Mouse (Mus musculus) neural tube, embryonic 10.5 days (tissue): Measurements from ENCODE around the gene Slc41a1.
"Not testable (repeated sequence)": the region's sequence is repeated elsewhere in the genome, so short reads cannot be mapped to it uniquely, and the experiment has no call there.

ENCODE experiments used
- DNase-seq: peaks from one replicate; pipeline ENCODE4 v3.0.0-alpha.2; 2017; ENCODE audit warnings: low spot score; ENCODE audit errors: extremely low spot score

The Slc41a1 gene

DNA sequence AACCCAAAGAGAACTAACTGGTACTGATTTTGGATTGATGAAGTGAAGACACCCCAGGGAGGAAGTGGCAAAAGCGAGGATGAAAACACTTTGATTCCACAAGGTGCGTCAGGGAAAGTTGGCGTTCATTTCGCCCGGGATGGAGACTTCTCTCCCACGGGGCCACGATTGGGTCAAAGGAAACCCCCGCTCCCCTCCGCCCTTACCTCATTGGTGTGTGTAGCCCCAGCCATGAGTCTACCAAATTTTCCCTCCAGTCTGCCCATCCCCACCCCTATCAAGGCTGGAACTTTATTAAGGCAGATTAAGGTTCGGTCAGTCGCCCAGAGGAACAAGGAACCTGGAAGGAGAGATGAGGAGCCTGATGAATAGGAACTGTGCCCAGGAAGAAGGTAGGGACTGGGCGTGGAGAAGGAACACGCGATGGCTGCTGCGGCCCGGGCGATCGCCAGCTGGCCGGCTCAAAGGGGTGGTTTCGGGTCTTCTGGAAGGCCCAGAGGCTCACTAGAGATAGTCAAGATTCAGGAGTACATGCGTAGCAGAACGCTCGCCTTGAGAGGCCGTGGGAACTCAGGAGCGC is at the start of gene Slc41a1:
Gene Slc41a1, plus strand, starts transcription at position 287 of the 580 bp plus-strand sequence.
- DNase-seq: no peak

DNA sequence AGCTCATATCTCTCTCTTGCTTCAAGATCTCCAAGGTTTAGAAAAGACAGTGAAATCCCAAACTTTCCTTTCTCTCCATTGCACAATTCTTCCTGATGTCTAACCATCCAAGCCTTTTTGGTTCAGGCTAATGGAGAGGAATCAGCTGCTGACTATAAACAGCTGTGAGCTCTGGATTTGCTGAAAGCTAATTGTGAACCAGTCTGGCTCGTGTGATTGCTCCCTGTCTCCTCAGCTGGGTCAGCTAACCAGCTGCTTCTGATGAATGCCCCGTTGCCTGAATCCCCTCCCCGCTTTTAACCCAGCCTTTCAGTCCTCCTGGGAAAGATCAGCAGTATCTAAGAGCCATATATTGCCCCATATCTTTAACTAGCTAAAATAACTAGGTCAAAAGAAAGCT is 32.7 kb upstream of the Slc41a1 start:
- DNase-seq: no peak

DNA sequence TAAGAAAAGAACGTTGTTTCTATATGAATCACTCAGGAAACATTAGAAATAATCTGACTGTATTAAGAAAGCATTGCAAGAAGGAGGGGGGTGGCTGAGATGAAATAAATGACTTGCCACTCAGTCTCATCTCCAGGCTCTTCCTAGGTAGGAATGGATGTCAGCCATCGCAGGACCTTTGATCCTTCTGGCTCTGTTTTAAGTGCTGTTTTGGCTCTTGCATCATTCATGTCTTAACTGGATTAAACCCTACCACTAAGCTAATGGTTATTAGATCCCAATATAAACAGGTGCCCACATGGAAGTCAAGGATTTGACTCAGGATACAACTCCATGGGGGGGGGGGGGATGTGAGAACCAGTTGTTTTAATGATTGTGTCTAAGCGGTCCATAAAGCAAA is 32.1 kb upstream of the Slc41a1 start:
- DNase-seq: no peak

- peak; percentile 56 for DNase-seq
Observed at GRCm38 (mm10) chr1:131797202-131797909, 29.9 kb upstream of the Slc41a1 start, which contains the start of gene Pm20d1. Pm20d1 (plus strand) TSS chr1:131797381.

DNA sequence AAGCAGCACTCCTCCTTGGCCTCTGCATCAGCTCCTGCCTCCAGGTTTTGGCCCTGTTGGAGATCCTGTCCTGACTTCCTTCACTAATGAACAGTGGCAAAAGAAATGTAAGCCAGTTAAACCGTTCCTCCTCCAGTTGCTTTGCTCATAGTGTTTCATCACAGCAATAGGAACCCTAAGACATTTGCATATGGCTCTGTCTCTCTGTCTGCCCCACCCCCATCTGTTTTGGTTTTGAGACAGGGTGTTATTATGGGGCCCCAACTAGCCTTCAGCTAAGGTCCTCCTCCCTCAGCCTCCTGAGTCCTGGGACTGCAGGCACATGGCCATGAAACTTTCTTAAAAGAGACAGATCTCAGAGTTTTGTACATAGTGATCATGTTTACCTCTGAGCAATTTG is 27.3 kb upstream of the Slc41a1 start:
- DNase-seq: no peak

DNA sequence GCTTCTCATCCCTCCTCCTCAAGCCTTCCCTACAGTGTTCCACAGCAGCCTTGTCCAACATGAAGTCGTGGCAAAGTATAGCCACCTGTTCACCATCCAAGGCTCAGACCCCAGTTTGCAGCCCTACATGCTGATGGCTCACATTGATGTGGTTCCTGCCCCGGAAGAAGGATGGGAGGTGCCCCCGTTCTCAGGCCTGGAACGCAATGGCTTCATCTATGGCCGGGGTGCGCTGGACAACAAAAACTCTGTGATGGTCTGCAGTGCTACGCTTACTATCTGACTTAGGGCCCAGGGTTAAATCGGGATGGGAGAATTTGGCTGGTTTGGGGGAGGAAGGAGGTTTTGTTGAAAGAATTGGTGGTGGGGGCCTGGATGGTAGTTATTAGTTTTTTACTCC is 26.2 kb upstream of the Slc41a1 start:
- no peak for DNase-seq

DNA sequence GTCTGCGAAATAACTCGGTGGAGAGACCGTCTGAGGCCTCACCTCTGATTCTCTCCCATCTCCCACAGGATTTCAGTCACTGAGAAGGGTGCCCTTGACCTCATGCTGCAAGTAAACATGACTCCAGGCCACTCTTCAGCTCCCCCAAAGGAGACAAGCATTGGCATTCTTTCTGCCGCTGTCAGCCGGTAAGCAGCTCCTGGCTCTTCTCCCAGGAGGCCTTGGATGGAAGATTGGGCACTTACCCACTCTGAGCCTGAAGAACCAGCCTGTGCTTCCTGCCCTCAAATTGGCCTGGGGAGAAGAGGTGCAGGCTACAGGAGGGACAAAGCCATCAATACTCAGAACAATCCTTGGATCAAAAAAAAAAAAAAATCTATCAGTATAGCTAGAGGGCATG is 24.6 kb upstream of the Slc41a1 start:
- no peak for DNase-seq

GRCm38 (mm10) chr1:131804166-131804565 is 23.1 kb upstream of the Slc41a1 start:
- DNase-seq: no peak

DNA sequence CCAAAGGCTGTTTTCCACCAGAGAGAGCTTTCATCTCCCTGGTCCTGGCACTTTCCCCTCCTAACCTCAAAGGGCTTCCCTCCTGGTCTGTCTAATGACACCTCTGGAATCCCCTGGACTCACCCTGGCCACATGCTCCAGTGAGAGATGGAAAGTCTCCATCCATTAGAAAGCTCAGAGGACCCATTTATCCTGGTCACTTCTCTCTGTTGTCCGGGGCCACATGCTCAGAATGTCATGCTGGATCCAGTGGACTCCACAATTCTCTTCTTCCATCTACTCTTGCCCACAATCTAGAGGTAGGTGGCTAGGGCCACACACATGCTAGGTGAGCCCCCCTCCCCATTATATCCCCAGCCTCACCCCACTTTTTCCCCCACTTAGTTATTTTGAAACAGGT is 18.3 kb upstream of the Slc41a1 start:
- no peak for DNase-seq

- DNase-seq: no peak
Observed at GRCm38 (mm10) chr1:131809651-131810050, 17.6 kb upstream of the Slc41a1 start.

GRCm38 (mm10) chr1:131811393-131811792 is 15.9 kb upstream of the Slc41a1 start:
- no peak for DNase-seq

GRCm38 (mm10) chr1:131812006-131812405 is 15.3 kb upstream of the Slc41a1 start:
- DNase-seq: peak; percentile 21

GRCm38 (mm10) chr1:131812631-131813295 is 14.5 kb upstream of the Slc41a1 start:
- no peak for DNase-seq

DNA sequence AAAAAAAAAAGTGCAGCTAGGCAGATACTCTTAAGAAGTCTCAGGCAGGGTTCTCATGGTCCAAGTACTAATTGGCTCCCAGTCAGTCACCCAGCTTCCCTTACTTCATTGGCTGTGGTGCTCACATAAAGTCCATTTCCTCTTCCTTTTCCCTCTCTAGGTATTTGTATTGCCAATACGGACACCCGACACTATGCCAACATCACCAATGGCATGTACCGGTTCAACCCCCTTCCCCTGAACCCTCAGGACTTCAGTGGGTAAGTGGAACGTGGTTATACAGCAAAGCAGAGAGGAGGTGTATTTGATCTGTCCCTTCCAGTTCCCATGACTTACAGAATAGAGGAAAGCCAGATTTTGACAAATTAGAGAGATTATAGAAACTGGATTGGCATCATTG is 13.6 kb upstream of the Slc41a1 start:
- DNase-seq: no peak

GRCm38 (mm10) chr1:131814191-131814590 is 13.1 kb upstream of the Slc41a1 start:
- DNase-seq: no peak

GRCm38 (mm10) chr1:131816886-131817285 is 10.4 kb upstream of the Slc41a1 start:
- no peak for DNase-seq

- not testable (repeated sequence) for DNase-seq
Observed at GRCm38 (mm10) chr1:131820353-131820752, 6.9 kb upstream of the Slc41a1 start.

DNA sequence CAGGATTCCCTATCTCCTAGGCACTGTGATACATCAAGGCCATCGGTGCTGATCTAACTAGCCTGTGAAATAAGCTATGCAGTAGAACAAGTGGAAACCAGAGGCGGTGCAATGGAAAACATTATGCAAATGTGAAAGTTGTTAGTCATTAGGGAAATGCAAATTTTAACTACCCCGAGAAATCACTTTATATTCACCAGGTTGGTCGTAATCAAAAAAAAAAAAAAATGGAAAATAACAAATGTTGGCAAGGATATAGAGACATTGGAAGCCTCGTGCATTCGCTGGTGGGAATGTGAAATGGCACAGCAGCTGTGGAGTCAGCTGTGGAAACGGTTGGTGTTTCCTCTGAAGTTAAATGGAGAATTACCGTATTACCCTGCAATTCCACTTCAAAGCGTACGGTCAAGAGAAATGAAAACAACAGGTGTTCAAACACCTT is 6.4 kb upstream of the Slc41a1 start:
- no peak for DNase-seq

DNA sequence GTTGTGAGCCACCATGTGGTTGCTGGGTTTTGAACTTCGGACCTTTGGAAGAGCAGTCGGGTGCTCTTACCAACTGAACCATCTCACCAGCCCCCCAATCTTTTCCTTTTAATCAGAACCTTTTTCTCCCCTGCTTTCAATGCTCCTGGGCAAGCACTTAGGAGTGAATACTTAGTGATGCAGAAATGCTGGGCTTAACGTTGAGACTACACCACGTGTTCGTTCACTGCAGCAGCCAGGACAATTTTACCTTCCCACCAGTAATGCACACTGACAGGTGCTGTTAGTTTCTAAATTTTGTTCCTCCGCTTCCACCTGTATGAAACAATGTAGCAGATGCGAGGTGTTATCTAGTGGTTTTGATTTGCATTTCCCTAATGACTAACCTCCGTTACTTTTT is 5.0 kb upstream of the Slc41a1 start:
- DNase-seq: no peak

DNA sequence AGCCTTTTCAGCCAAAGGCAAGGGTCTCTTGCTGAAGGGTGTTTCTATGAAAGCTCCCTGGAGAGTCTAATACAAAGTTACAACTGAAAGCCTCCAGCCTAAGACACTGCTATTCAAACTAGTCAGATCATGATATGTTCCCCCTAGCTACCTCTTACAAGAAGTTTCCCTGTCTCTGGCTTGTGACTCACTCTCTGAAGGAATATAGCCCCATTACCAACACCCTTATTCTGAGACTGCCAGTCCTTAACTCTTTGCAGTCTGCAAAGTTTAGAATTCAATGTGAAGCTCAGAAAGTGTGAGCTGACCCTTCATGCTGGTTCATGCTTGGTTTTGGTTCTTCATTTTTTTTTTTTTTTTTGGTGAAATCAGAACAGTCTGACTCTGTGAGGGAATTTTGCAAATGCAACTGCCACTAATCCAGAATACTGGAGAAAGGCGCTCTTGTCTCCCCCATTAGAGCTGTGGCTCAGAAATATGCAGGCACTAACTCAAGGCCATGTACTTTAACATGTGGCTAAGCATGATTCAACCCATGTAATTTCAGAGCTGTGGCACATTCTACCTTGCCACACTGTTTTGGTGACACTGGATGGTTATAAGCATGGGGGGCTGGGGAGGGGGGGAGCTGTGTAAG is 4.3 kb upstream of the Slc41a1 start:
- DNase-seq: no peak

GRCm38 (mm10) chr1:131823563-131823962 is 3.7 kb upstream of the Slc41a1 start:
- no peak for DNase-seq

DNA sequence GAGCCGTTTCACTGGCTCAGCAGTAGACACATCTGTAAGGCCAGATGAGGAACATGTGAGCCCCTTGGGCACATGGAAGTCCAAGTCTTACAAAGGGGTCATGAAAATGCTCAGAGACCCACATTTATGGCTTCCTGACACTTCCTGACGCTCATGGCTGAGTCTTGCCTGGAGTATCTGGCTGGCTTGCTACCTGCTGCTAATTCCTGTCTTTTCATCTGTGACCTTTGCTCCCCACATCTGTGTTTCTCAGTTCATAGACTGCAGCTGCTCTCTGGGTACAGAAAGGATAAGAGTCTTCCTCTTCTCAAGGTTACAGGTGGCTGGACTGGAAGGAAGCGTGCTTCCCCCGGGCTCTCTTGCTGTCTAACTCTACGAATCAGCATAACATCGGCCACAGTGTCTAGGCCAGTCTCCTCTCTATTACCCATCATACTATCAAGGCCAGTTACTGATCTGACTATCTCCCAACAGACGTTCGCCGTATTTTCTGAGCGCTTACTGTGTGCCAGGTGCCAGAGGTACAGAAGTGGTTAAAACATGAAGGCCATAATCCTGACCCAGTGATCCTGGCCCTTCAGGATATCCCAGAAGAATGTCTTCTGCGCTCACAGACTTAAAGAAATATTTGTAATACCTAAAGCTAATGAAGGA is 2.6 kb upstream of the Slc41a1 start:
- no peak for DNase-seq
